Mouse (Mus musculus) adrenal gland, adult 8-10 months (tissue): ENCODE measurements at regions not wholly inside any gene's neighbourhood (a gene's known extent, or its start where the extent isn't known, plus 50 kb on each side); places are given as distances from the start of the nearest gene placed in this dataset.
A peak's percentile ranks its signal among the peaks of the same experiment; 100 is the strongest.
"Not testable (repeated sequence)": the region's sequence is repeated elsewhere in the genome, so short reads cannot be mapped to it uniquely, and the experiment has no call there.

Experiments
- DNase-seq: peaks from one replicate; pipeline ENCODE4 v3.0.0; 2022

DNA sequence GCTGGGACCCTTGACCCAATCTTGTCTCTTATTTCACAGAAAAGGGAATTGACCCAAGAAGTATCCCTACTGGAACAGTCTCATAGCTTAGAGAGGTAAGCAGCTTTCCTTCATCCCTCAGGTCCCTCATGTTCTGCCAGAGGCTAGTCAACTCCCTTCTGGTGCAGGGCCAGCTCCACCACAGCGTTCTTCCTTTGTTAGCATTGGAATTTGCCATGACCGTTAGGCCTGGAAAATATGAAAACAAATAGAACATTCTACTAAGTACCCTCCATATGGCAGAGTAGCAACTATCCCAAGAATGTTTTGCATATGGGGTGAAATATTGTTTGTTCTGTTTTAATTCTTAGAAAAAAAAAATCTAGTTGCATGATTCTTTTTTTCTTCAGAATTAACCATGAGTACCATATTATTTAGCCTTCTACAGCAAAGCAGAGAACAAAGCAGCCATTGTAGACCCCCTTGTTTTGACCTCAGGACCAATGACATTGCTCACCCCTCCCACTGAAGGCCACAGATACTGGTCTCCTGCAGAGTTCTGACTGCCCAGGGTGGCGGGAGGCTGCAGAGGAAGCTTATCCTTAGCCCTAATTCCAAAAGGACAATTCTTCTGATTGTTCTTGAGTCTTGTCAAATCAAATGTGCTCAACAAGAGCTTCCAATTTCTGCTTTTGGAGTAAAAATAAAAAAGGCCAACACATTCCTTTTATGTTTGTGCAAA is 78.1 kb upstream of the Ehbp1 start:
- no peak for DNase-seq

- DNase-seq = no peak
These were observed 79.7 kb upstream of the Ehbp1 start for GRCm38 (mm10) chr11:22421762-22422161.

- DNase-seq = peak; percentile 76
These were observed 74.6 kb upstream of the Tmem17 start for GRCm38 (mm10) chr11:22437140-22437850.

DNA sequence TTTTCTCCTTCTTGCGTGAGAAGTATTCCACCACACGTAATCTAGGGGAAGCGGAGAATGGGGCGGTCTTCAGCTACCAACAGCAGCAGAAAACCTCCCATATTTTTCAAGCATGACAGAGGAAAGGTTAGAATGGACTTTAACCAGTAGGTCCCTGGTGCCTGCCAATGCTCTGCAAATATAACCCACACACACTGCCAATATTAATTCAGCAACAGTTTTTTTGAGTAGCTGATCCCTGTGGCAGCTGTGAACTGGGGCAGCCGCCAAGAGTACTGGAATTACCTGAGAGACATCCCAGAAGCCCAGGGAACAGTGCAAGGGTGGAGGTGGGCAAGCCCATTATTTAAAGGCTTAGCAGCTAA is 74.1 kb upstream of the Tmem17 start:
- DNase-seq = no peak

GRCm38 (mm10) chr11:22438441-22439066 is 73.3 kb upstream of the Tmem17 start:
- DNase-seq = no peak

- peak; percentile 49 for DNase-seq
These were observed 71.4 kb upstream of the Tmem17 start for GRCm38 (mm10) chr11:22440521-22440920.

DNA sequence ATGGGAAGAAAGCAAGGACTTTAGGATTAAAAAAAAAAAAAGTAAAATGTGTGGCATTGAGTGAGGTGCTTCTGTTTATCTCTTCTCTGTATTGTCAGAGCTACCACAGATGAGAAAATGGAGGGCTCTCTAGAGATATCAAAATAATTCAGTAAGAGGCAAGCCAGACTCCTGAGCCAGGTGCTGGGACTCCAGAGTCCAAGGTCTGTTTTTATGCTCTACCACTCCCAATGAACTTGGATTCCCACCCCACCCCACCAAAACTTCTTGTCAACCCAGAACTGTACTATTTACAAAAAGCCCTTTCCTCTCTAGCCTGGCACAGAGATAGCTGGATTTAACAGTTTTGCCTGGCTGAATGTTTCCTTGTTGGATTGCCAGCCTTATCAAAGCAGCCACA is 58.7 kb upstream of the Tmem17 start:
- DNase-seq = no peak

GRCm38 (mm10) chr11:22456286-22456685 is 55.6 kb upstream of the Tmem17 start:
- DNase-seq = no peak

DNA sequence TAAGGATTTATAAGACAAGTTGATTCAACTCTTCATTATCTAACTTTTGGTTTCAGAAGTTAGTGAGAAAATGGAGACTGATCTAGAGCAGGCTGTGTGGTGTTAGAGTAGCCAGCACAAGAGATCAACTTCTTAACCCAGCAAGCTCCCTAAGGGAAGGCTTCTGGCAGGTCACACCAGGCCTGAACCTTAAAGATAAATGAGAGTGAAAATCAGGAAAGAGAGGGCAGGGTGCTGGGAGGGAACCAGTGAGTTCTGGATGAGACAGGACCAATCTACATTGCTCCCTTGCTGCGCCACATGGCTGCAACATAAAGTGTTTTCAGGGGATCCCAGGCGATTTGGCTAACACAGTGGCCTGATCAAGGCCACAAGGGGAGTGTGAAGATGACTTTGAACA is 54.7 kb upstream of the Tmem17 start:
- DNase-seq = no peak

DNA sequence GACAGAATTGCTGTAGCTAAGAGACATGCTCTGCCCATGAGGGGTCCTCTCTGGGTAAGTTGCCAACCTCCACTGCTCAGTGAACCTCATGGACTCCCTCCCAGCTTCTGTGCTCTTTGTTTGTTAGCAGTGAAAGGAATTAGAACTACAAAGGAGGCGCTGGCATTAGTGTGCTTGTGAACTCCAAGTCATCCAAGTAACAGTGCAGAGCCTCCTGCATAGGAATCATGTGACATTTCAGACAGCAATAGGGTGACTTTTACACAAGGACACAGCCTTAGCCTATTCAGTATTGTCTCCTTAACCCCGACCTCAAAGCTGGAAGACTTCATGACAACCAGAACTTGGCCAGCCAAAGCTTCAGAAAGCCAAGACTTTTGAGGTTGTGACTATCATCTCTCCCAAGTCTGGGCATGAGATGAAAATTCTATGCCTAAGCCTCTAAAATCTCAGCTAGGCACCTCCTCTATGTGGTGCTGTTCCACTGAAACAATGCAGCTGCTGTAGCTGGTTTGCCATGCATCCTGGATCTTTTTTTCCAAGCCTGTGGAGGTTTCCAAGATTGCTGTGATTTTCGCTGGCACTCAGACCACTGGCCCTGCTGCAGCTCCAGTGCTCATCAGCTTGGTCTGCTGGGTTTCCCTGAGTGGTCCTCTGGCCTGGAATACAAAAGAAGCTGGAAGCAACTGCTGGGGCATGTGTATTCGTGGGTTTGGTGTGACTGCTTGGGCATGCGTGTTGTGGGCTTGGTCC is 52.8 kb upstream of the Tmem17 start:
- DNase-seq = no peak

DNA sequence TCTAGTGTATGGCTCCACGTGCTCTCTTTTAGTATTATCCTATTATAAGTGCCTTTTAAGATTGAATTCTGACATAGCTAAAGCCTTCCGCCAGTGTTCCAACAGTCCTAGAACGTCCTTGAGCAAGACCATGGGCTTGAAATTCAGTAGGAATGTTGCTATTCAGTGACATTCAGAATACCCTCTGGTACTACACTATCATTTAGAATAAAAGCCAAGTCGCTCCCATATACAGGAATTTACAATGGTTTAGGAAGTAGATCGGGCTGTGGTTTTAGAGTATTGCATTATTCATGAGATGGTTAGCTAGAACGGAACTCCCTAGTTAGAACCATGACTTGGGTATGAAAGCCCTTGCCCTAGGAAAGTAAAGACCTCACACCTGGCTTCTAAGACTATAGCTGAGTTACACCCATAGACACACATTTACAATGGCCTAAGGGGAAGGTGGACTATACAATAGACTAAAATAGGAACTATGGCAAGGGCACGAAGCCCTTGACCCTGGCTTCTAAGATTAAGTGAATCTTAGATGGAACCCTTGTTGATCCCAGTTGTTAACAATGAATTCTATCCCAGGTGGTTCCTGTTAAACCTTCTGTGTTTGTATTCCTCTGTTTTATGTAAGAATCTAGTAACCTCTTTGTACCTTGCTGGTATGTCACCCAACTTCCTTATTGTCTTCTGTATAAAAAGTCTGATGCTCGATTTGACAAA is 50.7 kb upstream of the Tmem17 start:
- not testable (repeated sequence) for DNase-seq
